Mouse (Mus musculus): Measurements from ENCODE around the gene LTO1.

GRCm38 (mm10) chr7:144963911-144964310, 49.0 kb downstream of the LTO1 start:
- TF ChIP-seq GATA1 (IDR thresholded peaks at IDR 0.05; ENCODE audit: borderline replicate concordance, low read length) (no peak), FLI1 (IDR thresholded peaks at IDR 0.05; ENCODE audit: low read length) (no peak)
